Comparison of ENCODE assay signal across 20 mouse cellular contexts in genomic region chr2:172404239-172404638, GRCm38 (mm10). TPM values are rescaled to one million over a fixed set of nuclear protein-coding genes. Genes with fewer than 3 reads are reported as not detected.
"Had no signal": no experiment of that assay in that cellular context is flagged by ENCODE, and none has a peak within 500 bp of the region (broad histone marks: within the 10 kb centered on the region; RNA-seq: fewer than 3 reads in every experiment).

No protein-coding gene starts in this region.

- H3K9me3 ChIP-seq: liver, embryonic 15.5 days; lung, embryonic 15.5 days; midbrain, embryonic 12.5 days; neural tube, embryonic 12.5 days; stomach, embryonic 15.5 days had no signal

- H3K9ac ChIP-seq: liver, embryonic 15.5 days; liver, postnatal 0 days; lung, embryonic 15.5 days; midbrain, embryonic 12.5 days; neural tube, embryonic 12.5 days; stomach, embryonic 15.5 days had no signal

- DNase-seq: liver, postnatal 0 days; lung, adult 2 months; lung, postnatal 14 days; lung, postnatal 36 days; midbrain, embryonic 14.5 days; right cerebral cortex, postnatal 14 days; thymus, adult 18-20 months; thymus, postnatal 14 days; thymus, postnatal 36 days had no signal

- H3K27ac ChIP-seq: liver, embryonic 15.5 days; lung, embryonic 15.5 days; macrophage; midbrain, embryonic 12.5 days; neural tube, embryonic 12.5 days; stomach, embryonic 15.5 days had no signal

- H3K4me1 ChIP-seq: midbrain, embryonic 12.5 days; neural tube, embryonic 12.5 days; stomach, embryonic 15.5 days had no signal

- H3K4me3 ChIP-seq: liver, embryonic 15.5 days; lung, embryonic 15.5 days; midbrain, embryonic 12.5 days; neural tube, embryonic 12.5 days; stomach, embryonic 15.5 days had no signal

- H3K36me3 ChIP-seq: liver, embryonic 15.5 days; lung, embryonic 15.5 days; midbrain, embryonic 12.5 days; neural tube, embryonic 12.5 days; stomach, embryonic 15.5 days had no signal

- H3K27me3 ChIP-seq: liver, embryonic 15.5 days; lung, embryonic 15.5 days; midbrain, embryonic 12.5 days; neural tube, embryonic 12.5 days; stomach, embryonic 15.5 days had no signal

- ATAC-seq: liver, postnatal 0 days; lung, postnatal 0 days had no signal

- H3K4me2 ChIP-seq: liver, embryonic 15.5 days; lung, embryonic 15.5 days; midbrain, embryonic 12.5 days; neural tube, embryonic 12.5 days; stomach, embryonic 15.5 days had no signal

RNA-seq across cellular contexts. Expression of gene Gcnt7, which starts 54.2 kb away (rescaled TPM):
- total RNA-seq: megakaryocyte progenitor cell, adult 5-6 weeks; midbrain, postnatal 0 days; monocyte, adult 5-6 weeks had no signal
- polyA plus RNA-seq: lung, adult 2 months; macrophage; spleen, adult 2 months had no signal
